Mouse (Mus musculus) erythroblast, embryonic 14.5 days (primary cell): ENCODE results near the gene Selenom. TPM values are rescaled to one million over a fixed set of nuclear protein-coding genes. Genes with fewer than 3 reads are reported as not detected.
A peak's percentile ranks its signal among the peaks of the same experiment; 100 is the strongest.

Experiments
- H3K27me3 ChIP-seq: 2 replicates; pipeline ENCODE4 v1.6.1; 2012; ENCODE audit warnings: inconsistent platforms; ENCODE audit not compliant: control insufficient read depth
- H3K36me3 ChIP-seq: 2 replicates; pipeline ENCODE4 v1.6.1; 2012; ENCODE audit warnings: mild to moderate bottlenecking, inconsistent platforms; ENCODE audit not compliant: control insufficient read depth
- H3K4me1 ChIP-seq: 2 replicates; pipeline ENCODE4 v1.6.1; 2012; ENCODE audit warnings: inconsistent platforms; ENCODE audit not compliant: control insufficient read depth
- H3K4me3 ChIP-seq: replicated peaks from 2 replicates; pipeline ENCODE3; 2012; ENCODE audit warnings: moderate library complexity, mild to moderate bottlenecking, inconsistent platforms
- H3K9me3 ChIP-seq: 2 replicates; pipeline ENCODE4 v1.6.1; 2012; ENCODE audit warnings: low read length, inconsistent platforms, mixed read lengths; ENCODE audit not compliant: control insufficient read depth
- GATA1 ChIP-seq: IDR thresholded peaks from 2 replicates; pipeline ENCODE4 v1.6.1; 2012; ENCODE audit warnings: low read length, inconsistent platforms, mixed read lengths
- TAL1 ChIP-seq: IDR thresholded peaks from 3 replicates; pipeline ENCODE4 v1.6.1; 2012; ENCODE audit warnings: low read length, inconsistent platforms, mixed read lengths
- polyA plus RNA-seq: library from polyadenylated mRNA; stranded (reverse); fragments of >175 nt; gene quantifications from 2 replicates; pipeline ENCODE4 v1.2.3, GENCODE M21; 2012

Gene Selenom
- polyA plus RNA-seq, 1 experiment, result 0.37 TPM

DNA sequence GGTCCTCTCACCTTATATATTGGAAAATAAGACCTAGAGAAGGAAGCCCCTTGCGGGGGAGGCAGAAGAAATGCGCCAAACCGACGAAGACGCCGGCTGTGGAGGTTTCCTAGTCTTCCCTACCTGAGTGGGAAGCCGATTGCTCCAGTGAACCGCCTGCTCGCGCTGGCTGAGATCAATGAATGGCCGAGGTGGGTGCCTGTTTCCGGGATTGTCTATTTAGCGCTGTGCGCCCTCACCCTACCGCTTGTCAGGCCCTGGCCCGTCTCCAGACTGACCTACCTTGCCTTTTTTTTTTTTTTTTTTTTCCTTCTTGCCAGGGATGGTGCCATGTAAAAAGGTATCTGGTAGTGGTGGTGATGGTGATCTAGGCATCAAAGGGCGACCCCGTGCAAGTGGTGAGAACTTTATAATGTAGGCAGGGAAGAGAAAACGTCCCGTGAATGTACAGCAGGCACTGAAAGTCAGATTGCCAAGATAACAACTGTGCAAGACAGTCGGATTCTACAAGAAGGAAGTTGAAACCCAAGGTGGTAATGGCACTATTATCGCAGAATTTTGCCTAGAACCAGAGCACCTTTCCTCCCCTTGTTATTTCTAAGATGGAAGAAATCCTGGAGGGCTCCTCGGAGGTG lies 26.1 kb downstream of the Selenom start, which contains the start of gene Smtn:
TSS of gene Smtn (minus strand) at position 162 of the 635 bp plus-strand sequence.
- TF ChIP-seq TAL1 (no peak), GATA1 (no peak)
- peak within 1 kb of the TSS; percentile 66 for H3K4me3 ChIP-seq
- no peaks in the 10 kb centered on the region for H3K36me3 ChIP-seq
- H3K27me3 ChIP-seq, result no peaks in the 10 kb centered on the region; the same call in 1 of the 2 replicates
- peaks cover 7% of the 10 kb centered on the region; the same call in 1 of the 2 replicates for H3K9me3 ChIP-seq
- peaks cover 30% of the 10 kb centered on the region for H3K4me1 ChIP-seq

DNA sequence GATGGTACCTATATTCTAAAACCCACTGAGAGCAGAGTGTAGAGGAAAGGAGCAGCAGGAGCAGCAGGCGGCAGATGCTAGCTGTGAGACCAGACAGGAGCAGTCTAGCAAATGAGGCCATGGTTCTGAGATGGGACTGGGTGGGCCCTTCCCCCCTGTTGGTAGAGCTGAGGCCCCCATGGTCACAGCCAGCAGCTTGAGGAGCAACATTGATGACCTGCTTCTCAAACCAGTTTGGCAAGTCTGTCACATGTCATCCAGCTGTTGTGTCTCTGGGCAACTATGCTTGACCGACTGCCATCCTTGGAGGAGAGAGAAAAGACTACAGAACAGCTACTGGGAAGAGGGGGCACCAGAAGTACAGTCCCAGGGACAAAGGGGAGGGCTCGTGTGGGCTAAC lies 27.4 kb downstream of the Selenom start:
- no peaks in the 10 kb centered on the region for H3K36me3 ChIP-seq
- H3K4me1 ChIP-seq, result peaks cover 24% of the 10 kb centered on the region
- H3K4me3 ChIP-seq, result no peak overlapping the region
- H3K9me3 ChIP-seq, result peaks cover 7% of the 10 kb centered on the region; the same call in 1 of the 2 replicates
- no peak for TF ChIP-seq TAL1
- TF ChIP-seq GATA1, result no peak
- H3K27me3 ChIP-seq, result no peaks in the 10 kb centered on the region; the same call in 1 of the 2 replicates

- H3K27me3 ChIP-seq, result no peaks in the 10 kb centered on the region
- peaks cover 20% of the 10 kb centered on the region for H3K4me1 ChIP-seq
- TF ChIP-seq GATA1, result no peak
- H3K9me3 ChIP-seq, result peaks cover 7% of the 10 kb centered on the region; the same call in 1 of the 2 replicates
- H3K4me3 ChIP-seq, result no peak overlapping the region
- H3K36me3 ChIP-seq, result no peaks in the 10 kb centered on the region
These were observed 28.5 kb downstream of the Selenom start for GRCm38 (mm10) chr11:3543001-3543400.

DNA sequence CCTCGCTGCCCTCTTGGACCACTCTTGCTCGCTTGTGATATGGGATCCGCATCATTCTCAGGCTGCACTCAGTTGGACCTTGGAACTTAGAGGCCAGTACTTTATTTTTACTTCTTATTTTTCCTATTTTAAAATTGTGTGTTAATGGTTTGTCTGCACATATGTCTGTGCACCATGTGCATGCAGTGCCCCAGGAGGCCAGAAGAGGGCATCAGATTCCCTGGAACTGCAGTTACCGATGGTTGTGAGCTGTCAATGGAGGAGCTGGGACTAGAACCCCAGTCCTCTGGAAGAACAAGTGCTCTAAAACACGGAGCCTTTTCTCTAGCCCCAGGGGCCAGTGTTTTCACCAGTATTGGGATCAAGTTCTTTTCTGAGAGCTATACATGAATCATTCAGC lies 29.9 kb downstream of the Selenom start:
- TF ChIP-seq TAL1 (no peak), GATA1 (no peak)
- Histone ChIP-seq H3K36me3 (no peaks in the 10 kb centered on the region), H3K4me3 (no peak overlapping the region), H3K4me1 (peaks cover 6% of the 10 kb centered on the region), H3K9me3 (peaks cover 7% of the 10 kb centered on the region; the same call in 1 of the 2 replicates), H3K27me3 (no peaks in the 10 kb centered on the region)

DNA sequence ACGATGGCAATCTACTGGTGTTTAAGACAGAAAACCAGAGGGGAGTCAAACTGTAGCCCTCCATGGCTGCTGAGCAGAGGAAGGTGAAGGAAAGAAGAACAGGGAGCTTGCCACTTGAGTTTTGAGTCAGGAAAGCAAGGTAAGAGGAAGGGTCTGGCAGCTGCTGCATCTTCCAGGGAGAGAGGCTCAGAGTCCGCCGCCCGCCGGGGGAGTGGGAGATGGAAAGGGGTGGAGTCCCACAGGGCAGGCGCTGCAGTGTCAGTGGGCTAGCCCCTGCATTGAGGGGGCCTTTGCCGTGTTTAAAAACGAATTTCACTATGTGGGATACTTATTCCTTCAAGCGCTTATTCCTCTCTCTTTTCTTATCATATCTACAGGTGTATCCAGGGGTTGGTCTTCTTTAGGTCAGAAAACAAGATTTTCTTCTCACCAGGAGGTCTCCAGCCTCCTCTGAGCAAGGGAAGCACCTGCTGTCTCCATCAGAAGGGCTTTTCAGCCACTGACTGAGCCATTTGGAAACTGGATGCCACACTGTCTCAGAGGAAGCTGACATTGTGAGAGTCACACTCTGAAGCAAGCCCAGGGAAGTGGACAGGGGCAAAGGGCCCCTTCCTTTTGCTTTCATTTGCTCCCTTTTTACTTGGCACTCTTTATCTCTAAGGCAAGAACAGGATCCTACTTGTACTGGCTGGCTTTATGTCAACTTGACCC lies 31.2 kb downstream of the Selenom start:
- H3K27me3 ChIP-seq, result no peaks in the 10 kb centered on the region
- TF ChIP-seq GATA1 (no peak), TAL1 (no peak)
- no peaks in the 10 kb centered on the region for H3K36me3 ChIP-seq
- H3K4me3 ChIP-seq, result no peak overlapping the region
- peaks cover 7% of the 10 kb centered on the region; the same call in 1 of the 2 replicates for H3K9me3 ChIP-seq
- H3K4me1 ChIP-seq, result no peaks in the 10 kb centered on the region

DNA sequence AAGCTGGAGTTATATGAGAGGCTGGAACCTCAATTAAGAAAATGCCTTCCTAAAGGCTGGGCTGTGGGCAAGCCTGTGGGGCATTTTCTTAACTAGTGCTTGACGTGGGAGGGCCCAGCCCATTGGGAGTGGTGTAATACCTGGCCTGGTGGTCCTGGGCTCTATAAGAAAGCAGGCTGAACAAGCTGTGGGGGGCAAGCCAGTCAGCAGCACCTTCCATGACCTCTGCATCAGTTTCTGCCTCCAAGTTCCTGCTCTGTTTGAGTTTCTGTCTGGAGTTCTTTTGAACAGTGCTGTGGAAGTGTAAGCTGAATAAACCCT lies 31.7 kb downstream of the Selenom start:
- Histone ChIP-seq H3K9me3 (peaks cover 7% of the 10 kb centered on the region; the same call in 1 of the 2 replicates), H3K27me3 (no peaks in the 10 kb centered on the region), H3K4me3 (no peak overlapping the region), H3K4me1 (no peaks in the 10 kb centered on the region), H3K36me3 (no peaks in the 10 kb centered on the region)
- TF ChIP-seq GATA1, result no peak
- TF ChIP-seq TAL1, result no peak

- TF ChIP-seq GATA1 (no peak), TAL1 (no peak)
- Histone ChIP-seq H3K4me1 (no peaks in the 10 kb centered on the region), H3K4me3 (no peak overlapping the region)
These were observed 32.6 kb downstream of the Selenom start for GRCm38 (mm10) chr11:3547047-3547446.

GRCm38 (mm10) chr11:3547969-3548368 lies 33.5 kb downstream of the Selenom start:
- no peaks in the 10 kb centered on the region for H3K36me3 ChIP-seq
- TF ChIP-seq TAL1 (no peak), GATA1 (no peak)
- H3K4me1 ChIP-seq, result no peaks in the 10 kb centered on the region
- no peaks in the 10 kb centered on the region for H3K27me3 ChIP-seq
- peaks cover 7% of the 10 kb centered on the region; the same call in 1 of the 2 replicates for H3K9me3 ChIP-seq
- H3K4me3 ChIP-seq, result no peak overlapping the region

More at GRCm38 (mm10) chr11:3547047-3547446, 32.6 kb downstream of the Selenom start:
- no peaks in the 10 kb centered on the region for H3K27me3 ChIP-seq
- no peaks in the 10 kb centered on the region for H3K36me3 ChIP-seq
- H3K9me3 ChIP-seq, result peaks cover 7% of the 10 kb centered on the region; the same call in 1 of the 2 replicates

DNA sequence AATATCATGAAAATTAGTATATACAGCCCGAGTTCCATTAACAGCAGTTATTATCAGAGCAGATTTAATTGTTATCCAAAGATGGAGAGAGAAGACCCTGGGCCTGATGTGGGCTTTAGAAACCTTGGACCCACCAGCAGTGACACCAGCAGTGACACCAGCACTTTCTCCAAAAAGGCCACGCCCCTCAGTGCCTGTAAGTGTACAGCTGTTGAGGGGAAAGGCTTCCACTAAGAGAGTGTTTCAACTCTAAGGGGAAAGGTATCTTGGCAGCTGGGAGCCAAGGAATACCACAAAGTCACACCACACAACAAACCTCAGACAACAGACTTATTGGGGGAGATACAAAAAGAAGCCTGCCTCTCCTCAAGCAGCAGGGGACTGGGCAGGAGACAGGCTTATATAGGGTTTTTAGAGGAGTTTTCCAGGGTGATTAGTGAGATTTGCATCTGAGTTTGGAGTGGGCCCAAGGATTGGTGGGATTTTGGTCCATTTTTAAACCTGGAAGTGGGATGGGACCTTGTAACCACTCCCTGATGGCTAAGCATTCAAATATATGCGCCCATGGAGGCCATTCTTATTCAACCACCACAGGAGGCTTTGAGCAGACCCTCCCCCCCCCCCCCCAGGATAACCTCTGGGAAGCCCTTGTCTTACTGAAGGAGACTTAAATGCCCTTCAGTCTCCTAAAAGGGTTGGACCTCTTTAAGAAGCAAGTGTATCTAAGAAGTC lies 34.2 kb downstream of the Selenom start:
- Histone ChIP-seq H3K4me3 (no peak overlapping the region), H3K9me3 (peaks cover 7% of the 10 kb centered on the region; the same call in 1 of the 2 replicates), H3K4me1 (no peaks in the 10 kb centered on the region), H3K36me3 (no peaks in the 10 kb centered on the region), H3K27me3 (no peaks in the 10 kb centered on the region)
- TF ChIP-seq GATA1 (no peak), TAL1 (no peak)
